Mouse (Mus musculus) megakaryocyte-erythroid progenitor cell, adult 5-6 weeks (primary cell): ENCODE measurements around the gene Sp2. TPM values are rescaled to one million over a fixed set of nuclear protein-coding genes. Genes with fewer than 3 reads are reported as not detected.

Experiments used
- ATAC-seq: replicated peaks from 2 replicates; pipeline ENCODE4 v1.8.0; 2016; ENCODE audit warnings: mild to moderate bottlenecking, inconsistent platforms; ENCODE audit not compliant: severe bottlenecking, poor library complexity, low FRiP score, low TSS enrichment
- total RNA-seq, 2 experiments: library from RNA; stranded (forward) in 1 of 2; stranded (reverse) in 1 of 2; fragments of 200-1000, 215-1000 nt in 1 of 2; fragments of >200 nt in 1 of 2; fragmentation: Nextera tagmentation in 1 of 2; gene quantifications; 2 replicates each; pipeline ENCODE4 v1.2.3; 2014 to 2017

Gene Sp2
- 15.5 and 16.1 TPM in 2 replicates for total RNA-seq (2014; fragmentation: Nextera tagmentation)
- total RNA-seq (2017): 2.4 and 4.8 TPM in 2 replicates

DNA sequence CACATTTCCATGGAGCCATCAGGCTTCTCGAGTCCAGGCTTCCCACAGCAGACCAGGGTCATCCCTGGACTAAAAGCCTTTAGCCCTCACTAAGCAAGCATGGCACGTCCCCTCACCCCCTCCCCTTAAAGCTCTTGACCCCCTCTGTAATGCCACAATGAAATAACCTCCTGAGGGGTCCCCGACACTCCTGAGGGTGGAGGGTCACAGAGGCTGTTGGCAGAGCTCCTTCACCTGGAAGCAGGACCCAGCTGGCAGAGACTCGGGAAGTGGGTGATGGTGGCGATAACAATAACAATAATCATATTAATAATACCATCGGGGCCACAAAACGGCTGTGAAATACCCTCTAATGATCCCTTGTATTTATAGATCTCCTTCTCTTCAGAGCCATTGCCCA, at the start of gene Sp2:
Gene Sp2, minus strand, starts transcription at position 101 of the 400 bp plus-strand sequence.
- no peak for ATAC-seq

DNA sequence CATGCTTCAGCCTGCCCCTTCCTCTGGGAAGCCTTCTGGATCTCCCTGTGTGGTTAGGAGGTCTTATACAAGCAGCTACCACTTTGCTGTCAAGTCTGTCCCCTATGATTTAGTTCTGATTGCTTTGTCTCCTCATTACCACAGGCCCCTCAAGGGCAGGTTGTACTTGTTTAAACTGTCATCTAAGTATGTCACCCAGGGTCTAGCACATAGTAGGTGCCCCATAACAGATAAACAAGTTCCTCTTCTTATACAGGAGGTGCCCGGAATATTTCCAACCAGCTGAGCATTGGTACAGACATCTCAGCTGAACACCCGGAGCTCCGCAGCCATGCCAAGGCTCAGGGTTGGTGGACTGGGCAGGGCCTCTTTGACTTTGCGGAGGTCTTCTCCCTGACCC, 49.7 kb upstream of the Sp2 start:
- ATAC-seq: no peak

DNA sequence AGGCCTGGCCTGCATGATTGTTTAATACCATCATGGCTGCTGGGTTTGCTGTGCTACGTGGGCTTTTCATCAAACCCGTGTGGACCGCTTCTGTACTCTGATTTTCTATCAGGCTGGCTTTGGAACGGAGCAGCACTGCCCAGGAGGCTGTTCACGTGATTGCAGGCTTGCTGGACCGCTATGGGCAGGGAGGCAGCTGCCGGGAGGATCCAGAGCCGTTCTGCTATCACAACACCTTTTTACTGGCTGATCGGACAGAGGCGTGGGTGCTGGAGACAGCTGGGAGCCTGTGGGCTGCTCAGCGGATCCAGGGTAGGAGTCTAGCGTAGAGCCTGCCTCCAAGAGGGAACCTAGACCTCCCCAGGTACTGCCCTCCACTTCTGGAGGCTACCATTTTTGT, 49.2 kb upstream of the Sp2 start:
- ATAC-seq: no peak

DNA sequence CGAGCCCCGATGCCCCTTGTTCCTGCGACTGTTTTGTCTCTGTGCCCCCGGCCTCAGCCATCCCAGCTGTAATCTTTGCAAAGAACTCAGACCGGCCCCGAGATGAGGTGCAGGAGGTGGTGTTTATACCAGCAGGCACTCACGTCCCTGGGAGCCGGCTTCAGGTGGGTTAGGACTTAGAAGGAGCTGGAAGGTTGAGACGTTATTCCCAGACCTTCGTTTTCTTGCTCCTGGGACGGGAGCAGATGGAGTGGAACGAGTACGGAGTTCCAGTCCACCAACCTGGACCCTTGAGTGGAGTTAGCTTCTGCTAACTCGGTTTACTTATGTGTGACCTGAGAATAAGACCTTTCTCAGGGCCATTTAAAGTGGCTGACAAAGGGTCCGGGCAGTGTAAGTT, 47.7 kb upstream of the Sp2 start:
- no peak for ATAC-seq

DNA sequence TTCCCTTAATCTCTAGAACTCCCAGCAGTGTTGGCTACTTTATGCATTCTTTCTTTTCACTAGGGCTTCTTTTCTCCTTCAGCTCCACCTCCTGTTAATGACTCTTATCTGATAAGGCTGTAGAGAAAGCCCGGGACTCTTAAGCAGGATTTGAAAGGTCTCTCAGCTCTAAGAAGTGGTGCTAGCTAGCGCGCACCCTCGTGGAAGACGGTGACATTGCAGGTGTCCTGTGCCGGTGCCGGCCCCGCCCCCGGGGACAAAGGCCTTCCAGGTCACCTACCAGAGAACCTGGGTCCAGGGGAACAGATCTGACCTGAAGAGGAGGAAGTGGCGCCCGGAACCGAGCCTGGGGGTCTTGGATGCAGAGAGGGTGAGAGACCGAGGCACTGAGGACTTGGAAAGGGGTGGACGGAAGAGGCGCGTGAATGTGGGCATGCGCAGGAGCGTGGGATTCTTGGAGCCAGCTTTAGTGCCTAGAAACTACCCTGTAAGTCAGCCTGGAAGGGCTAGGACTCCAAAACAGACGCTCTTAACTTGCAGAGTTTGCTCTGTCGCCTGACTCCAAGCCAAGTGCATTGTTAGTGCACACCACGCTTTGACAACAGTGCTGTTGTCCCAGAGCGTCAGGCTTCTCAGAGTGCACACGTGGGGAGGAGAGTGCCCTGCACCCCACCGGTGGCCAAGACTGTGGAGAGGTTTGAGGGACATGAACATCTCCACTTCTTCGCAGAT, 47.1 kb upstream of the Sp2 start, which contains the start of gene Scrn2:
Gene Scrn2, plus strand, starts transcription at position 253 of the 732 bp plus-strand sequence.
- peak; percentile 74 for ATAC-seq

DNA sequence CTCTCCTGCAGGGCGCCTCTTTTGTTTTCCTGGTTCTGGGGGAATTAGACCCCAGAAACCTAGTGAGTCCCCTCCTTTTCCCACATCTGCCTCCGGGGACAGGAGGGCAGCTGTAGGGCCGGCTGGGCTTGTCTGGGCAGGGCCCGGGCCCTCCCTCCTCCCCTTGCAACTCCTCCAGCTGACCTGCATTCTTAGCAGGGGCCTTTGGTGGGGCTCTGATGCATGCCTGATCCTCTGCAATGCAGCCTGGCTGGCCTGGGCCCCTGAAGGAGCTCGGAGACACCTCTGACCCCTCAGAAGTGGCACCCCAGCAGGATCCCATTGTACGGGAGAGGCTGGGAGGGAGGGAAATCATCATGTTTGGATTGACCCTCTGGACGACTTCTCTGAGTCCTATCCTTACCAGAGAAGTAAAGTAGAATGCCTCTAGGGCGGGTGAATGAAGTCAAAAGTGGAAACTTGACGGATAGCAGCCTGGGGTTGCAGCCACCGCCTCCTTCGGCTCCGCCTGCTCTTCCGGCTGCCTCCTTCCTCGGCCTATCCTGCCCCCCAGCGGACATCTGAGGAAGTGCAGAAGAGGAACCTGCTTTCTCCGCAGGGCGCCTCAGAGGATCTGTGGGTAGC, 43.1 kb upstream of the Sp2 start:
- peak; percentile 67 for ATAC-seq

DNA sequence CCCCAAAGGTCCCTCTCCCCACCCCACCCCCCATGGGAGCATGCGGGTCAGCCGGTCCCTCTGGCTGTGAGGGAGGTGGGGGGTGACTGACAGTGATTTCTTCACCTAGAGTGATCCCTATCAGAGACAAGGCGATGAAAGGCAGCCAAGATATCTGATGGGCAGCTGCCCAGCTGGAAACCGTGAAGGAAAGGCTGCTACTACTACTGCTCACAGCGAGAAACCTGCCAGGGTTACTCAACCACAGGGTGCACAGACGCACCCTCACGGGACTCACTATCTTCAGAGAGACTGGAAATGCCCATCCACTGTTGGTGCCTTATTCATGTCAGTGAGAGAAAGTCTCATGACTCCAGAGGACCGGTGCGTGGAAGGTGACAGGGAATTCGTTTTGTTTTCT, 42.2 kb upstream of the Sp2 start:
- no peak for ATAC-seq

DNA sequence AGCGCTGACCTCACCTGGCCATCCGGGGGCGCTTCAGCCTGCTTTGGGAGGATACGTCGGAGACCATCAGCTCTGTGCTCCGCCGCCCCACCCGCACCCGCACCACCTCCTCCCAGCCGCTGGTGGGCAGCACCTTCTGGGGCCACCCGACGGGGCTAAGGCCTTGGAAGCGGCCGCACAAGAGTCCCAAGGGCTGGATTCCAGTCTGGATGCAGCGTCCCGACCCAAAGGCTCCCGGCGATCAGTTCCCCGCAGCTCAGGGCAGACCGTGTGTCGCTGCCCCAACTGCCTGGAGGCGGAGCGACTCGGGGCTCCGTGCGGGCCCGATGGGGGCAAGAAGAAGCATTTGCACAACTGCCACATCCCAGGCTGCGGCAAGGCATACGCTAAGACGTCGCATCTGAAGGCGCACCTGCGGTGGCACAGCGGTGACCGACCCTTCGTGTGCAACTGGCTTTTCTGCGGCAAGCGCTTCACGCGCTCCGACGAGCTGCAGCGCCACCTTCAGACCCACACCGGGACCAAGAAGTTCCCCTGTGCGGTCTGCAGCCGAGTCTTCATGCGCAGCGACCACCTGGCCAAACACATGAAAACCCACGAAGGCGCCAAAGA, 39.2 kb upstream of the Sp2 start:
- peak; percentile 73 for ATAC-seq

DNA sequence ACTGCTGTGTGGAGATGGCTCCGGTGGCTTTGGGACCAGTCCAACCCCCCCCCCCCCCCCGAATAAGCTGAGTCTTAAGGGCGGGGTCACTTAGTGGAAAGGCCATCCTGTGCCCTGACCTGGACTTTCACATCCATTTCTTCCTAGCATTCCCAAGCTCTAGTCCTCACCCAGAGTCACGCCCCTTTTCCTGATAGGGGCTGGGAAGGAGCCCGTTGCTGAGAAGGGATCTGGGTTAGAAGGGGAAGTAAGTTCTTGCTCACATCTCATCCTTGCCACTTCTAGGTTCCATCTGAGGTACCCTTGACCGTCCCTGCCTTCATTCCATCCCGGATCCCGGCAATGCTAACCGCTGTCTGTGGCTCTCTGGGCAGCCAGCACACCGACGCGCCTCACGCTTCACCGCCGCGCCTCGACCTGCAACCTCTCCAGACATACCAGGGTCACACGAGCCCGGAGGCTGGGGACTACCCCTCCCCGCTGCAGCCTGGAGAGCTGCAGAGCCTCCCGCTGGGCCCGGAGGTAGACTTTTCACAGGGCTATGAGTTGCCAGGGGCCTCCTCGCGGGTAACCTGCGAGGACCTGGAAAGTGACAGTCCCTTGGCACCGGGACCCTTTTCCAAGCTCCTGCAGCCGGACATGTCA, 38.5 kb upstream of the Sp2 start:
- ATAC-seq: no peak

DNA sequence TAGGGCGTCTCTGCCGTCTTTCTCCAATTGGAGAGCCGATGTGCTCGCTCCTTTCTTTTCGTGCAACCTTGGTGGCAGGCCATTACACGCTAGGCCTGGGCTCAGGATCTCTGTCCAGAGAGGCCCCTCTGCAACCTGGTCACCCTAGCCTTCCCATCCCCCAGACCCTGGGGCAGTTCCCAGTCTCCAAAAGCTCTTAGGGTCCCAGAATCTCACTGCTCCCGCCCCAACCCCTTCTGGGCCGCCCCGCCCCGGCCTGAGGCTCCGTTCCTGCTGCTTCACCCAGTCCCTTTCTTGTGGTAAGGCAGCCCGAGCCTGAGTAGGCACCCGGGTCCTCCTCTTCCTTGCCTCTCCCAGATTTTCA, 36.6 kb upstream of the Sp2 start:
- ATAC-seq: no peak

DNA sequence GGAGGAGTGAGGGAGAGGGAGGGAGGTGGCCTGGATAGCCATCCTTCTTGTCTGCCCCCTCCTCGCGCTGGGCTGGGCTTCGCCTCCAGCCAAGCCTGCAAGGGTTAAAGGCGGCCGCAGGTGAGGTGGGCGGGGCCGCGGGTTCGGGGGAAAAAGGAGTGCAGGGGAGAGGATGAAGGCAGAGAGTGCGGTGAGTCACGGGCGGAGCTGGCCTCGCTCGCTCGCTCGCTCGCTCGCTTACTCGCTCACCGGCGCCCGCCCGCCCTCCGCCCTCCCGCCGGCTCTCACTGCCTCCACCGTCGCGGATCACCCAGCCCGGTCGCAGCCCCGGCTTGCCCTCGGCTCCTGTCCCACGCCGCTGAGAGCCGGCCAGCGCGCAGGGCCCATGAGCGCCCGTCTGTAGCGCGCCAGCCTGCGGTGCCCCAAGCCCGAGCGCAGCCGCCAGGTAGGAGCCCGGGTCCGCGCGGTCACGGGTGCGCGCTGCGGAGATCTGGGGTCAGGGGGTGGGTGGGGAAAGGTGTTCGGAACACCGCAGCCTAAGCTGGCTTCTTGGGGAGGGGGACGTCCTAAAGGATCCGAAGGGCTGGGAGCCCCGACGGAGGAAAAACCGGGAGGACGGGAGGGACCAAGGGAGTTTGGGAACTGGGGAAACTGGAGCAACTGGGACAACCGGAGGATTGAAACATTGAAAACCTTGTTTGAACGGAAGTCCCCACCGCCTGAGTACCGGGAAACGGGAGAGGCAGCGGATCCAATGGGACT, 36.0 kb upstream of the Sp2 start:
- no peak for ATAC-seq

DNA sequence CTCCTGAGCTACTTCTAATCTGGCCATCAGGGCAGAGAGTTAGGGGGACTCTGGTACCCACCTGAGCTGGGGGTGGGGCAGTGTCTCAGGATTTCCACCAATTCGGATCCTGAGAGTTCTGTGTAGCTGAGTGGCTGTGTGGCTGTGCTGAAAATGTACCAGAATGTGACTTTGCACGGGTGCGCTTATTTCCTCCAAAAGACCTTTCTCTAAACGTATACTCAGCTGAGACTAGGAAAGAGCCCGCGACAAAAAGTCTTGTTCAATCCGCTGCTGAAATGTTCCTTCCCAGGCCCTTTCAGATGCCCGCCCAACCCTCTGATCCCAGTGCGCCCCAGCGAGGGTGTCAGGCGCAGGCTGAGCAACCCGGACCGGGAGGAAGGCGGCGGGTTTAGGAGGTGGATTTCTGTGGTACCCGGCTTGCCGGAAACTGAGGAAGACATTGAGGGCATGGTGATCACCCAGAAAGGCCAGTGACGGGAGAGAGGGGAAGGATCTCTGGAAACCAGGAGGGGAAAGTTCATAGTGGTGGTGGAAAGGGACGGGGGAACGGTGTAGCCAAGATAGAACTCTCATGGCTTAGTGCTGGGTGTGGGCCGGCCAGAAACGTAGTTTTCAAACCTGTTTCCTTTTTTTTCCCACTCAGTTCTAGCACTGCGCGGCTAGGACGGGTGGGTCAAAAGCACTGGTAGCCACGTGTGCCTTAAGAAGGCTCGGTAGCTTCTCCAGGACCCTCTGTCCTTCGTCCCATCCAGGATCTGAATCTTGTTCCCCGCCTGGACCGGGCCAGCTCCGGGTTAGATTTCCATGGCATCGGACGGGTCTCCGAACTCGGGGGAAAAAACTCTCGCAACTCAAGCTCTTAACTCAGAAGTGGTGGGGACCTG, 35.2 kb upstream of the Sp2 start:
- no peak for ATAC-seq

DNA sequence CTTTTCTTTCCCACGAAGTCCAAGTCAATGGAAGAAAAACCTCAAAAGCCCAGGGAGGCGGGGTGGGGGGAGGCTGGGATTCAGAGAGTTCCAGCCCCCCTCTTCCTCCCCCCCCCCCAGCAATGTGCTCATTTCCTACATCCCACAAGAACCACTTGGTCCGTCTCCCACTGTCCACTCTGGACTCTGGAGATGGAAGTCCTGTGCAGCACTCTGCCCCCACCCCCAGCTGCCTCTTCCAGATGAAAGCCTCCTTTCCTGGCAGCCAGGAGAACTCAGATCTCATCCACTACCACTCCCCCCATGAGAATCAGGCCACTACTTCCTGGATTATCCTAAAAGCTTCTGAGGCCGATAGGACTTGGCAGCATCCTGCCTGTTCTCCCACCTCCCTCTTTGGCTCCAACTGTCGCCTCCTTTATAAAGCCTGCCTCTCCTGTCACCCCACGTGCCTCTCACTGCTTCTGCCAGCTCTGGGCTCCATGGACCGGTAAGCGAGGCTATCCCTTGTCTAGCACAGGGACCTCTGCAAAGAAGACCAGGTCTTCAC, 30.4 kb upstream of the Sp2 start, which contains the start of gene Sp6:
Gene Sp6, plus strand, starts transcription at position 274 of the 550 bp plus-strand sequence.
- no peak for ATAC-seq

DNA sequence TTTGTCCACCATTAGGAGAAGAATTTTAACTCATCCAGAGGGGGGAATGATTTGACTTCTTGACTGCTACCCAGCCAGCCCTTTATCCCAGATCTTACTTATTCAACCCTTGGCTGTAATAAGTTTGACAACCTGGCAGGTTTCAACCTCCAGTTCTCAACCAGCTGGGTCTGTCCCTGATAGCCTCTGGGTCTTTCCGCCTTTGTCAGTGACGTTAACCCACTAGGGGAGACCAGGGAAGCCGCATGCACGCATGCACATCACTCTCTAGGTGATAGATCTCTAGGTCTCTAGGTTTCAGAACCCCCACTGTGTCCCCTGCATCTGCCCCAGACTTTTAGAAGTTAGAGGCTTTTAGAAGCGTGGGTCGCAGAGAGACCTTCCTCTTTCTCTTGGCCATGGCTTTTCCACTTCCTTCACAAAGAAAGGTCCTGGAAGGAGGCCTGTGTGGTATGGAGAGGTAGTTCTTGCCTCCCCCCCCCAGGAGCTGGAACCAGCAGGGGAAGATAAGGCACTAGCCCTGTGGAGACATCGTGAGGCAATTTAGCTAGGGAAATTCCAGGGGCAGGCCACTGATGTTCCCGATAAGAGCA, 26.5 kb upstream of the Sp2 start:
- ATAC-seq: no peak

DNA sequence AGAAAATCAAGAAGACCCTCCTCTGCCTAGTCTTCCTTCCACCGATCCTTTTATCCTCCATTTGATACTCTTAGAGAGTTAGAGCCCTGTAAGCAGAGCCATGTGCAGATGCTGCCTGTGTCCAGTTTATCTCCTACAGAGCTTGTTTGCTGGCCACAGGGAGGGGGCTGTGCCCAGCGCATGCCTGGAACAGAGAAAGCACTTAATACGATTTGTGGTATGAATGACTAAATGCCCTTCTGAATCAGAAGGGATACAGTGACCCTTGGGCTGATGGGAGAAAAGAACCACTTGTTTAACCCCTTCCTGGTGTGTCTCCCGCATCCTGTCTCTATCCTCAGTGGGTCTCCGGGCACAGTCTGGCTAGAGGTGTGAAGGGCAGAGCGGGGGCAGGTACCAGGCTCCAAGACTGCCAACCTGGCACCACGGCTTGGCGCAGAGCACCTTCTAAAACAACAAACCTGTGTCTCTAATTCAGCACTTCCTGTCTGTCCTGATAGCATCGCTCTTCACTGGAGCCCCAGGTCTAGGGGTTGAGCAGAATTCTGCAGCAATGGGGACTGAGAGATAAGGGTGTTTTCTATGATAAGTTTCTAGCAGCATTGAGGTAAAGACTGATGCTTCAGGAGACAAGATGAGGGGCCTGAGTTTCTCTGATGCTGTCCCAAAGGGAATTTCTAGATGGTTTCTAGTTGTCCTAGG, 24.5 kb upstream of the Sp2 start:
- ATAC-seq: peak; percentile 43; the same call in 1 of the 2 replicates

DNA sequence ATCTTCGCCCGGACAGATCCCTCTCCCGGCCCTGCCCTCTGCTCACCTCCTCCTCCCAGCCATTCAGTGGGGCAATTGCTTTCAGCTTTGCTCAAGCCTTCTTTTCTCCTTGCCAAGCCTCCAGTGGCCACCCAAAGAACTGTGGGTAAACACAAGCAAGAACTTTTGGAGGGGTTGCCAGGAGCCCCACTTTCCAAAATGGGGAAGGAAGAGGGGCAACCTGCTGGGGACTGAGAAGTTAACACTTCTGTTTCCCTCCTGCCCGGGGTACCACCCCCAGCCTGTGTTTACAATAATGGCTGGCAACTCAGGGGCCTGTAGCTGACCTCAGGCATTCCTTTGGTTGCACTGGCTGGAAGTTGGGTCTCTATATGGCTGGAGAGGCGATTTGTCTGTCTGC, 20.4 kb upstream of the Sp2 start:
- ATAC-seq: no peak

DNA sequence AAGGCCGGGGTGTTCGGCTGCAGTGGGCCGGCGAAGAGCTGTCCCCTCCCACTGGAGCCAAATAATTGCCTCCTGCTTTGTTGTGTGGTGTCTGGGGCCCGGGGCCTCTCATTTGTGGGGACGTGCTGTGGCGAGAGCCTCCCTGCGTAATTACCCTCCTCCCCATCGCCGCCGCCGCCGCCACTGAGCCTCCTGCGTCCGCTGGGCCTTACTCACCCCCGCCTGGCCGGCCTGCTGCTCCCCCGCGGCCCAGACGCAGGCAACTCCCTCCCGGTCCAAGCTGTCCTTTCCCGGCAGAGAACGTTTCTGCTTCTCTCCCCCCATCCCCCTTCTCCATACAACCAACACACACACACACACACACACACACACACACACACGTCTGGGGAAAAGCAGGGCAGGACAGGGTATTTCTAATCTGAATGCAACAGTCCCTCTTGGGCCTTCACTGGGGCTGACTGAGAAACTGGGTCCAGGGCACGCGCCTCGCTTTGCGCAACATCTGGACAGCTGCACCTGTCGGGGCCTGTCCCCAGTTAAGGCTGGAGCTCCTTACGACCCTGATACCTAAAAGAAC, 14.7 kb upstream of the Sp2 start:
- no peak for ATAC-seq
